Mouse (Mus musculus): ENCODE measurements around the gene Hist2h4. TPM values are rescaled to one million over a fixed set of nuclear protein-coding genes. Genes with fewer than 3 reads are reported as not detected.
"Not testable (repeated sequence)": the region's sequence is repeated elsewhere in the genome, so short reads cannot be mapped to it uniquely, and the experiment has no call there.

The Hist2h4 gene
- total RNA-seq, 2 experiments from 2014 or later, result 29.6 to 29.9 TPM

DNA sequence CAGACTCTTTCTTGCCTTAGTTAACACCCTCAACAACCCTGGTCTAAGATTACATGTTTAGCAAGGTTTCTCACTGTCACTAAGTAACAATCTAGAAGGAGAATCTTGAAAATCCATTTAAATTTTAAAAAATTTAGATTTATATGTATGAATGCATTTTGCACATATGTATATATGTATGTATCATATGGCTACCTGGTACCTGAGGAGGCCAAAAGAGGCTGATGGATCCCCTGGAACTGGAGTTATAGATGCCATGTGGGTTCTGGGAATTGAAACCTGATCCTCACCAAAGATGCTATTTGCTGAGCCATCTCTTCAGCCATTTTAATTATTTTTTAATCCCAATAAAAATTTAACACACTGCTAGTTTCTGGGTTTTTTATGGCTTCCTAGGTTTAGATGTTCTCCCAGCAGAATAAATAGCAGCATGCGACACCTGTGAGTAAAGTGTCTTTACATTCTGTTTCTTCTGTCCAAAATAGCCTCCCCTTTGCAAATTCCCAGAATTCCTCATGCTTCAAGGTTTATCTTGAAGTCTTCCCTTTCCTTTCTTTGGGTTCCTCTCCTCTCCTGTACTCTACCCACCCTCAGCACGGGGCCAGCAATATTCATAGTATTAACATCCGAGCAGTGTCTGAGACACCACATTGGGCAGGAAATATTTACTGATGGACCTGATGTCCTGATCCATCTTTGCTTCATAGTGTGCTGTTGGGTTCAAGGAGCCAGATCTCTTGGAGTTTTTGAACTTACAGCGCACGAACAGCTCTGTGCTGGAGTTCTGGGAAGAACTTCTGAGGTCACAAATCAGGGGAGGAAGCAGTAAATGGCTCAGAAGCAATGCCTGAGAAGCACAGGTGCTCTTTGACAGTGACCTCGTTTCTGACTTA is 14.7 kb downstream of the Hist2h4 start:
- no peak for TF ChIP-seq CTCF (conservative IDR thresholded peaks at IDR 0.05)
- no peak for DNase-seq (ENCODE audit: low spot score in 2 of 2)
- no peak overlapping the region for H3K4me3 ChIP-seq
- H3K27ac ChIP-seq, result no peak overlapping the region

DNA sequence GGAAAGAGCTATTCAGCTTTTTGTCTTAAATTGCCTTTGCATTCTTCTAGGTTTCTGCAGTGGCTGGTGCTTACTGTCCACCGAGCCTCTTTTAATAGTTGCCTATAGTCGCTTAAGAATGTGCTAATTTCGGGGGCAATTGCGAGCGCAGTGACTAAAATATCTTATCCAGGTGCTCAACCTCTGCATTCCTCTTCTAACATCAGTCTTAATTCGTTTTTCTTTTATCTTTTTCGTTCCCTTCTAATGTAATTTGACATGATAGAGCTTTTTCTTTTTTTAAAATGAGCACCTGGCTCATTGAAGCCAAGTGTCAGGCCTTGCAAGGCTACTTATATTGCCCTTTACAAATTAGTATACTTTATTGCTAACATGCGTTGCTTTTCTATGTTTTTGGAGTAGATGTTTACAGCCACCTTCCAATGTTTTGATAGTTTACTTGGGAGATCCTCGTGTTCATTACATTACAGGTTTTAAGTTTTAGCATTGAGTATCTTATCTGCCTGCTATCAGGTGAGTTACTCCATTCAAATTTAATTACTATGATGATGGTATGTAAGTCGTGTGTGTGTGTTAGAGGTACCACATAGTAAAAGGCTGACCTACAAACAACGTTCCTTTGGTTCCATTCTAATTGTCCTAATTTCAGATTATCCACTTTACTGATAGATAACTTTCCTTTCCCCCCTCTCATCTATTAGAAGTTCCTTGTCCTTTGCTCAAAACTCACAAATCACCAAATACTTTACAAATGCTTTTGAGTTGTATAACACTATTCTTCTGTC is 15.6 kb downstream of the Hist2h4 start:
- Histone ChIP-seq H3K27ac (no peak overlapping the region), H3K4me3 (no peak overlapping the region)
- no peak for DNase-seq (ENCODE audit: low spot score in 2 of 2)
- no peak for TF ChIP-seq CTCF (conservative IDR thresholded peaks at IDR 0.05)

DNA sequence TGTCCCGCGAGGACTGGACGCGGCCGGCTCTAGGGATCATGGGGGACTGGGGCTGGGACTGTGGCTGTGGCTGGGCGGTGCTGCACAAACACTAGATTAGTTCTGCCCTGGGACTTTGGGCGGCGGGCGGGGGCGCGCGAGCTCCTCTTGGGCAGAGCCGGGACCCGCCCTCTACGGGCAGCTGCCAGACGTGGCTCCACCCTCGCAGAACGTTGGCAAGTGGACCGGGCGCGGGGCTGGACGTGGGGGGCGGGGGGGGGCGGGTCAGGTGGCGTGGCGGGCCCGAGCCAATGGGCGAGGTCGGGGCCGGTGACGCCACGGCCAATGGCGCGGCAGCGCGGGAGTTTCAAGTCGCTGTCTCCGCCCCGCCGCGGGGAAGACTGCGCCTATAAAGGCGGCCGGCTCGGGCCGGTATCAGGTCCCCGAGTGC is 16.7 kb downstream of the Hist2h4 start, which contains the start of gene Hist2h3c1:
Gene Hist2h3c1, plus strand, starts transcription at position 259 of the 430 bp plus-strand sequence.
- H3K27ac ChIP-seq; DNase-seq (ENCODE audit: low spot score in 2 of 2): not testable (repeated sequence)
- H3K4me3 ChIP-seq, result peak within 1 kb of the TSS; percentile 40; the same call in 1 of the 2 replicates

DNA sequence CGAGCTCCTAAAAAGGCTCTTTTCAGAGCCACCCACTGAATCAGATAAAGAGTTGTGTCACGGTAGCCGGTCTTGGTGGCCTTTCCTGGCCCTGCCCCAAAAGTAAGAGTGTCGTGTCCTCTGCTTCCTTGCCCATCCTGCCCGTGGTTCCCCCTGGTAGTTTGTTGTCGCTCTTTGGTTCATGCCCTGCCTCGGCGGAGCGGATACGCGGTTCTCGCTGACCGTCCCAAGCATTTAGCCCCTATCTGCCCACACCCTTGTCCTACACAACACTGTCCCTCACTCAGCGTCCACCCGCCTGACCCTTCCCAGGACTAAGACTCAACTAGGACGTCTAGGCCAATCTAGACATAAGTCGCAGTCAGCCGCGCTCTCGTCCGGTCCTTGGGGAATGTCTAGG is 17.1 kb downstream of the Hist2h4 start:
- H3K27ac ChIP-seq; DNase-seq (ENCODE audit: low spot score in 2 of 2): not testable (repeated sequence)
- H3K4me3 ChIP-seq, result peak overlapping the region; percentile 40; the same call in 1 of the 2 replicates

DNA sequence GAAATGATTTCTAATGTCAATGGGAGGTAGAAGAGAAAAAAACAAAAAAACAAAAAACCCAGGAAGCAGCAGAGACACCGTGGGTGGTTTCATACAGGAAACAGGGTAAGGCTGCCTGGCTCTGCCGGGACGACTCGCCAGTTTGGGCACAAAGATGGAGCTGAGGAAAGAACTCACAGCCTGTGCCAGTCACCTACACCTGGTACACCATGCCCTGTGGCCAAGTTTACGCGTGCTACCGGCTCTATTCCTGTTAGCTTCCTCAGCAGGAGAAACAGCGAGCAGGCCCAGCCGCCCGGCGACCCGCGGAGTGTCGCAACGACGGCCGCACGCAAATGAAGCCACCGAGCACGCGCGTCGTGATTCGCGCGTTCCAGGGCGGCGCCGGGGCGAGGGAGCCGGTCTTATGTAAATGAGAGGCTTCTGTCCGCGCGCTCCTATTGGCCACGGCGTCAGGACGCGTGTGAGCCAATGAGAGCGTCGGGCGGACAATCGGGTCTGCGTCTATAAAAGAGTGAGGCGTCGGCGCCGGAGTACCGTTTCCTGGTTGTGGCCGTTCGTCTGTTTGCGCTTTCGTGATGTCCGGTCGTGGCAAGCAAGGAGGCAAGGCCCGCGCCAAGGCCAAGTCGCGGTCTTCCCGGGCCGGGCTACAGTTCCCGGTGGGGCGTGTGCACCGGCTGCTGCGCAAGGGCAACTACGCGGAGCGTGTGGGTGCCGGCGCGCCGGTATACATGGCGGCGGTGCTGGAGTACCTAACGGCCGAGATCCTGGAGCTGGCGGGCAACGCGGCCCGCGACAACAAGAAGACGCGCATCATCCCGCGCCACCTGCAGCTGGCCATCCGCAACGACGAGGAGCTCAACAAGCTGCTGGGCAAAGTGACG is 17.9 kb downstream of the Hist2h4 start, which contains the start of gene Hist2h2aa1:
Gene Hist2h2aa1, plus strand, starts transcription at position 495 of the 884 bp plus-strand sequence.
- H3K4me3 ChIP-seq, result peak within 1 kb of the TSS; percentile 84
- DNase-seq (ENCODE audit: low spot score in 2 of 2), result peak; percentile 84 to 87
- peak within 1 kb of the TSS; percentile 98 for H3K27ac ChIP-seq

DNA sequence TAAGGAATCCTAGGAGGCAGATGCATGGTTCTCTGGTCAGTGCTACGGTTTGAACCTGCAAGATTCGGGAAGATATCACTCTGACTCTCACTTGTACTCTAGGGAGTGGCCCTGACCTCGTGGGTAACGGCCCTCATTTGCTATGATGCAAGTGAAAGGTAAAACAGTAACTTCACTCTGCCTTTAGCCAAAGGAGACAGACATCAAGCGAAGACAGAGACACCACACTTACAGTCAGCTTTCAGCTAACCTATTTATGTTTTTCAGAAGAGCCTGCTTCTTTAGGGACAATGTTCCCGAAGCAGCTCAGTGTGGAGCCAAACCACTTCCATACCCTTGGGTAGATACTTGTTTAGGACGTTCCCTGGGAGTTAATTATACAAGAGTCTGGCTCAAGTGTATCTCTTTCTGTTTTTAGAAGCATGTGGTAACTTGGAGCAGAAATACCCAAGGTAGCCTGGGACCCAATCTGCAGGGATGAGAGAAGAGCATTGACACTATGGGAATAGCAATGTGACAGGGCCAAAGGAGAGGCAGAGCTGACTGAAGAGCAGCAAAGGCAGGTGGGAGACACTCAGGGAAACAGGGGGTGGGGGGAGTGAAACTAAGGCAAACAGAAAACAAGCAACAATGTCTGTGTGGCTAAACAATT is 19.1 kb downstream of the Hist2h4 start:
- no peak for TF ChIP-seq CTCF (conservative IDR thresholded peaks at IDR 0.05)
- Histone ChIP-seq H3K4me3 (peak overlapping the region; percentile 84), H3K27ac (peak overlapping the region; percentile 98)
- DNase-seq (ENCODE audit: low spot score in 2 of 2), result no peak

DNA sequence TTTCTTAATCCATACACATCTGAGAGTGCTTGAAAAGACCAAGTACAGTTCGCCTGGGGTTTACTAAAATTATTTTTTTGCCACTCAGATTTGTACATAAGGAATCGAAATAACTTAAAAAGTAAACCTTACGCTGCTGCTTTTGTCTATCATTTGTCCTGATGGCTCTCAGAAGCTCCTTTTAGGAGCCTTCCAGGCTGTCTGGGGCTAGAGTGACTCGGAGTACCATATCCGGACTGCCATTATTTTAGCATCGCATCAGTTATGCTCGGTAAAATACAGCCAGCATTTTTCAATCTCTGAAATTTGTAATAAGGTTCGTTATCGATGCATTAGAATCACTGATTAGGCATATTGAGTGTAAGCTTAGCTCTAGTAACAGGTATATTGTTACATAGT is 22.3 kb downstream of the Hist2h4 start:
- Histone ChIP-seq H3K27ac (peak overlapping the region; percentile 96), H3K4me3 (peak overlapping the region; percentile 57)
- no peak for TF ChIP-seq CTCF (conservative IDR thresholded peaks at IDR 0.05)
- DNase-seq (ENCODE audit: low spot score in 2 of 2), result no peak

DNA sequence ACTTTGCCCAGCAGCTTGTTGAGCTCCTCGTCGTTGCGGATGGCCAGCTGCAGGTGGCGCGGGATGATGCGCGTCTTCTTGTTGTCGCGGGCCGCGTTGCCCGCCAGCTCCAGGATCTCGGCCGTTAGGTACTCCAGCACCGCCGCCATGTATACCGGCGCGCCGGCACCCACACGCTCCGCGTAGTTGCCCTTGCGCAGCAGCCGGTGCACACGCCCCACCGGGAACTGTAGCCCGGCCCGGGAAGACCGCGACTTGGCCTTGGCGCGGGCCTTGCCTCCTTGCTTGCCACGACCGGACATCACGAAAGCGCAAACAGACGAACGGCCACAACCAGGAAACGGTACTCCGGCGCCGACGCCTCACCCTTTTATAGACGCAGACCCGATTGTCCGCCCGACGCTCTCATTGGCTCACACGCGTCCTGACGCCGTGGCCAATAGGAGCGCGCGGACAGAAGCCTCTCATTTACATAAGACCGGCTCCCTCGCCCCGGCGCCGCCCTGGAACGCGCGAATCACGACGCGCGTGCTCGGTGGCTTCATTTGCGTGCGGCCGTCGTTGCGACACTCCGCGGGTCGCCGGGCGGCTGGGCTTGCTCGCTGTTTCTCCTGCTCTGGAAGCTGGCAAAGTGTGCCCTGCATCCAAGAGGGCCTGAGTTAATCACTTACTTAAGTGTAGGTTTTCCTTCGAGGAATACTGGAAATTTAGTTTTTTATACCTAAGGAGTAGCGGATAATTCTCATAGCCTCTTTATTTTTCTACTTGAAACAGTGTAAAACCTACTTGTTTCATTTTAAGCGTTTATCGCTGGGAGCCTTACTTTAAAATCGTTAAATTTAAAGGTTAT is 22.9 kb downstream of the Hist2h4 start, which contains the start of gene Hist2h2aa2:
Gene Hist2h2aa2, minus strand, starts transcription at position 328 of the 850 bp plus-strand sequence.
- Histone ChIP-seq H3K4me3 (peak within 1 kb of the TSS; percentile 62), H3K27ac (peak within 1 kb of the TSS; percentile 96)
- DNase-seq (ENCODE audit: low spot score in 2 of 2), result peak; percentile 96

DNA sequence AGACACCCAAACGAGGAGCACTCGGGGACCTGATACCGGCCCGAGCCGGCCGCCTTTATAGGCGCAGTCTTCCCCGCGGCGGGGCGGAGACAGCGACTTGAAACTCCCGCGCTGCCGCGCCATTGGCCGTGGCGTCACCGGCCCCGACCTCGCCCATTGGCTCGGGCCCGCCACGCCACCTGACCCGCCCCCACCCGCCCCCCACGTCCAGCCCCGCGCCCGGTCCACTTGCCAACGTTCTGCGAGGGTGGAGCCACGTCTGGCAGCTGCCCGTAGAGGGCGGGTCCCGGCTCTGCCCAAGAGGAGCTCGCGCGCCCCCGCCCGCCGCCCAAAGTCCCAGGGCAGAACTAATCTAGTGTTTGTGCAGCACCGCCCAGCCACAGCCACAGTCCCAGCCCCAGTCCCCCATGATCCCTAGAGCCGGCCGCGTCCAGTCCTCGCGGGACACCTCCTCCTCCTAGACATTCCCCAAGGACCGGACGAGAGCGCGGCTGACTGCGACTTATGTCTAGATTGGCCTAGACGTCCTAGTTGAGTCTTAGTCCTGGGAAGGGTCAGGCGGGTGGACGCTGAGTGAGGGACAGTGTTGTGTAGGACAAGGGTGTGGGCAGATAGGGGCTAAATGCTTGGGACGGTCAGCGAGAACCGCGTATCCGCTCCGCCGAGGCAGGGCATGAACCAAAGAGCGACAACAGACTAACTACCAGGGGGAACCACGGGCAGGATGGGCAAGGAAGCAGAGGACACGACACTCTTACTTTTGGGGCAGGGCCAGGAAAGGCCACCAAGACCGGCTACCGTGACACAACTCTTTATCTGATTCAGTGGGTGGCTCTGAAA is 23.9 kb downstream of the Hist2h4 start, which contains the start of gene Hist2h3c2:
Gene Hist2h3c2, minus strand, starts transcription at position 174 of the 840 bp plus-strand sequence.
- not testable (repeated sequence) for DNase-seq (ENCODE audit: low spot score in 2 of 2)
- Histone ChIP-seq H3K4me3 (peak within 1 kb of the TSS; percentile 62), H3K27ac (peak within 1 kb of the TSS; percentile 87)

DNA sequence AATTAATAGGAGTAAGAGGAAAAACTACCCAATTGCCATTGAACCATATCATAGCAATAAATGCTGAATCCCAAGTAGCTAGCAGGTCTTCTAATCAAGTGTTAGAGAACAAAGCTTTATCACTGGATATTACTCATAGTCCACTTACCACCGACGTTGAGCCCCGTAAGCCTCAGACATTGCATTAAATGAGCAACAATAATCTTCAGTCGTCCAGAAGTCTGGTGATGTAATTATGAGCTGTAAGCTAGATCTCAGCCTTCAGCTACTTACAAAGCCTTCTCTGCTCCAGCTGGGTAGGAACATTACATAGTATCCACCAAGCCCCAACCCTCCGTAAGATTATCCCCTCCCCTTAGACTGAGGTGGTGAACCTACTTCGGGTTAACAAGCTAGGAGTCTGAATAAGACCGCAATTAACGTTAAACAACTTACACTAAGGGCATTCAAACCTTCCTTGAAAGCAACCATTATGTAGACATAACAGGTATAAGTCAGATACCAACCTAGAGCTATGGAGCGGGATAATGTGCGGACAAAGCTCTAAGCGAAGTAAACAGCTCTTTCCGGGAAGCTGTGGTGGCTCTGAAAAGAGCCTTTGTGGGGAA is 25.1 kb downstream of the Hist2h4 start:
- Histone ChIP-seq H3K27ac (no peak overlapping the region), H3K4me3 (peak overlapping the region; percentile 32)
- DNase-seq (ENCODE audit: low spot score in 2 of 2), result no peak
- no peak for TF ChIP-seq CTCF (conservative IDR thresholded peaks at IDR 0.05)
